Mouse (Mus musculus) cerebellum, postnatal 4 days (tissue): ENCODE results near the gene Kcnip2.

Experiments
- DNase-seq, 2 experiments: peaks; one replicate each; pipeline ENCODE4 v3.0.0; 2022; ENCODE audit warnings: low spot score in 2 of 2, mixed read lengths in 1 of 2

Gene Kcnip2

GRCm38 (mm10) chr19:45781676-45782075, 34.2 kb downstream of the Kcnip2 start:
- DNase-seq: no peak

- DNase-seq: no peak
These were observed 35.4 kb downstream of the Kcnip2 start for GRCm38 (mm10) chr19:45780350-45780915.

- no peak for DNase-seq
These were observed 40.4 kb downstream of the Kcnip2 start for GRCm38 (mm10) chr19:45775486-45775885.

- no peak for DNase-seq
These were observed 44.4 kb downstream of the Kcnip2 start for GRCm38 (mm10) chr19:45771501-45771900.

- no peak for DNase-seq
These were observed 55.1 kb downstream of the Kcnip2 start for GRCm38 (mm10) chr19:45760810-45761209.

DNA sequence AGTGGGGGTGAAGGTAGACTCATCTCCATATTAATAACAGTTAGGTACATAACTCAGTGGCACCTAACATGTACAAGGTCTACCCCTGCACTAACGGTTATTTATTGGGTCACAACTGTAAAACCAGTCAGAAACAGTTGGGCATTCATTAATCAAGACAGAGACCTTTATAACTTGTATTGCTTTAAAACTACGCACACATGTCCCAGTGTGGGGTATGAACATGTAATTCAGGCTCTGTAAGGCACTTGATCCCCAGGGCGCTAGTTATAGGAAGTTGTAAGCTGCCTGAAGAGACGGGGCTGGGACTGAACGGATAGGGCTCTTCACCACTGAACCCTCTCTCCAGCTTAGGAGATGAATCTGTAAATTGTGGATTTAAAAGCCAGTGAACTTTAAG, 57.2 kb downstream of the Kcnip2 start:
- no peak for DNase-seq

- no peak for DNase-seq
These were observed 62.3 kb downstream of the Kcnip2 start for GRCm38 (mm10) chr19:45753551-45753950.

- DNase-seq: no peak
These were observed 64.0 kb downstream of the Kcnip2 start for GRCm38 (mm10) chr19:45751881-45752280.

DNA sequence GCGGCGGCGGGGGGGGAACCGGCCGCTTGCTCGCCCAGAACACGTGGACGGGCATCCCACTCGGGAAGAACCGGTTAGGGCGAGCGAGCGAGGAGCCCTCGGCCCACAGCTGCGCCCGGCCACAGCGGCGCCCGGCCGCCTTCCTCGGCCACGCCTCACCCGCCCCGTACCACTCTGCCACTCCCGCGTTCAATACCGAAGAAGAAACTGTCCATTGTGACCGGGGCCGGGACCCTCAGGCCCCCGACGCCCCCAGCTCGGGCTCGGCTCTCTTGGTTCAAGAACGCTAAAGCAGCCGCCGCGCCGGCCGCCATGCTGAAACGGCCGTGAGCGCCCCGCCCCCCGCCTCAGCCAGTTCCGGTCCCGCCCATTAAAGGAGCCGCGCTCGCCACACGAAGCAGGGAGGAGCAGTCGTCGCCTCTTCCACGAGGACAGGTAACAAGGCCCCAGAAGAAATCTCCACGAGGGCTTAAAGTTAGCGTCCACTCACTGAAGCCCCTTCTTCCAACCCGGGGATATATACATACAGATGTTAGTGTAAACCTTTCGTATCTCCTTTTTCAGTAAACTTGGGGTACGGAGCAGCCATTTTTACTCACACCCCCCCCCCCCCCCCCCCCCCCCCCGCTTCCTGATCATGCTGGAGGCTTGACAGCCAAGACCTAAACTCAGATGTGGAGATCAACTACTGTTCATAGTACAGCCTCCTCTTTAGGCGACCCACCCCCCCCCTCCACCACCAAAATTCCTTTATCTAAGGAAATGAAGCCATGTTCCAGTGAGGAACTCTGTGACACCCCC, 66.4 kb downstream of the Kcnip2 start, which contains the start of gene Npm3:
Npm3 (minus strand) TSS at position 349 of the 801 bp plus-strand sequence.
- peak; percentile 61 to 87 for DNase-seq

- DNase-seq: no peak
These were observed 67.1 kb downstream of the Kcnip2 start for GRCm38 (mm10) chr19:45748691-45749242.

- DNase-seq: no peak
These were observed 67.7 kb downstream of the Kcnip2 start for GRCm38 (mm10) chr19:45748206-45748605.

GRCm38 (mm10) chr19:45747028-45747867, 68.6 kb downstream of the Kcnip2 start:
- peak; percentile 80 to 91 for DNase-seq

DNA sequence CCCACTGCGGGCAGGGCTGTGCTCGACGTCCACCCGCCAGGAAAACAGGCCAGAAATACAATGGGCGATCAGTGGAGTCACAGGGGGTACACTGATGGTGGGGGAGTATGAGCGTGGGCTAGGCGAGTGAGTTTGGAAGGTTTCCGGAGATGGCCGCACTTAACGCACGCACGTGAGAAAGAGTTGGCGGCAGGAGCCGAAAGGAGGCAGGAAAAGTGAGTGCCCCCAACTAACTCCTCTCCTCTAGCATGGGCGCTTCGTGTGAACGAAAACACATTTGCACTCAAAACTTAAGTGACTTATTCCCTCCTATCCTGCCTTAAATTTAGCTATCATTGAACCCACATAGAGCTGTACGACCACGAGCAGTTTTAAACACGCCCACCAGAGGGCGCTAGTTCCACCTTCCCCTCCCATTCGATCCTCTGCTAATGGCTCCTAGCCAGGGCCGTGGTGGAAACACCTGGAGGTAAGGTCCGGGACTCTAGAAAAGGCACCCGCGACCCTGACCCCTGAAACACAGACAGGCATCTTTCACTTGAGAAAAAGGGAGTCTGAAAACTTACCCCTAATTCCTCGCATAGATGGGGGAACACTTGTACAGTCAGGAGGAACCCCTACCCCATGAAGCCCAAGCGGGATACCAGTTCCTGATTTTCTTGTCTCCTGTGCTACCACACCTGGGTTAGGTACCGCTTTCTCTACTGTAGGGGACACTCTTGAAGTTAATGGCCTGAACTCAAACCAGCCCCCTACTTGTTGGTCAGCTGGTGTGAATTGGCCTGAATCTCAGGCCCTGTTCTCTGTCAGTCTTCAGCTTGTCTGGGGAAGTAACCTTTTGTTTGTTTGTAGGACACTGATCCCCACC, 69.5 kb downstream of the Kcnip2 start:
- DNase-seq: peak in 1 of 2 experiments; percentile 76

DNA sequence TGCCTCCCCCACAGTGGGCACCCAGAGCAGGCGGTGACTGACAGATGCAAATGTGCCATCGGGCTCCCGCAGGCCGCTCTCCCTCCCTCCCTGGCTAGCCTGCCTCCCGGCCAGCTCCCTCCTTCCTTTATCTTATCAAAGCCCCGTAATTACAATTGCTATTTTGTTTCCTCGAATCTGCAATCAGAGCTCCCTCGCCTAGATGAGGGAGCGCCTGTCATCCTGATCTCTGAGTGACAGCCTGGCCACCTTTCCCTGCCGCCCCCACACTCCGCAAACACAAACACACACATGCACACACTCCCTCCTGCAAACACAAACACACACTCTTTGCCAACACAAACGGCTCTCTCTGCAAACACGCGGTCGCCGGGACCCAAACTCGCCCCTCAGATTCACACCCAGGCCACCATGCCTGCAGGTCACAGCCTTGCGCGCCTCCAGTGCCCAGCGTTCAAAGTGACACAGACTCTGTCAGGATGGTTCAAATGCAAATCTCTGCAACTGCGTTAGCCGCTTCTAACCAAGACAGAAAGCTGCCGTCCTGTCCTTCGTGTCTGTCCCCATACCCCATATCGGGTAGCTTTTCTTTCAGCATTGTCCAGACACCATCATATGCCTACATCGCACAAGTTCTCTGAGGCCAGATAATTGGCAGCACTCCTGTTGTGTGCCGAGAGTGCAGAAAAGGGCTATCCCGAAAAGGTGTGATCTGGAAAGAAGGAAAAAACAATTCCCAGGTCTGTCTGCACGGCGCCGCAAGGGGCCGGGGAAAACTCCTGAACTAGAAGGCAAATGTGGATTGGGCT, 70.3 kb downstream of the Kcnip2 start:
- DNase-seq: no peak

DNA sequence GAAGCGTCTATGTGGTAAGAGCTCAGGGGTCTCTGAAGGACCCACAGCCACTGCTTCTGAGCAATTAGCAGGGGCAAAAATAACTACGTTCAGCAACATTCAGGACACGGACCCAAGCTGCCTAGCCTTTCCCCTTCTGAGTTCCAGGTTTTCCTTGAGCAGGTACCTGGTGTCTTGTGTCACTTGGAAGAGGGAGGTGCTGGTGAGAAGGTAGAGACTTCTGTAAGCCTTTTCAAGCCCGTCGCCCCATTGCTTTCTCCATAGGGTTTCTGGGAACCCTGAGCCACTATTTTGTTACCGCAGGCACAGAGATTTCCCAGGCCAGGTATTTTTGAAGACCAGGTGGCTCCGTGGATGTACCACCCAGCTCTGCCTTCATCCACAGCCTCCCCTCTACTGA, 72.2 kb downstream of the Kcnip2 start:
- DNase-seq: no peak

- DNase-seq: no peak
These were observed 72.8 kb downstream of the Kcnip2 start for GRCm38 (mm10) chr19:45742984-45743575.

DNA sequence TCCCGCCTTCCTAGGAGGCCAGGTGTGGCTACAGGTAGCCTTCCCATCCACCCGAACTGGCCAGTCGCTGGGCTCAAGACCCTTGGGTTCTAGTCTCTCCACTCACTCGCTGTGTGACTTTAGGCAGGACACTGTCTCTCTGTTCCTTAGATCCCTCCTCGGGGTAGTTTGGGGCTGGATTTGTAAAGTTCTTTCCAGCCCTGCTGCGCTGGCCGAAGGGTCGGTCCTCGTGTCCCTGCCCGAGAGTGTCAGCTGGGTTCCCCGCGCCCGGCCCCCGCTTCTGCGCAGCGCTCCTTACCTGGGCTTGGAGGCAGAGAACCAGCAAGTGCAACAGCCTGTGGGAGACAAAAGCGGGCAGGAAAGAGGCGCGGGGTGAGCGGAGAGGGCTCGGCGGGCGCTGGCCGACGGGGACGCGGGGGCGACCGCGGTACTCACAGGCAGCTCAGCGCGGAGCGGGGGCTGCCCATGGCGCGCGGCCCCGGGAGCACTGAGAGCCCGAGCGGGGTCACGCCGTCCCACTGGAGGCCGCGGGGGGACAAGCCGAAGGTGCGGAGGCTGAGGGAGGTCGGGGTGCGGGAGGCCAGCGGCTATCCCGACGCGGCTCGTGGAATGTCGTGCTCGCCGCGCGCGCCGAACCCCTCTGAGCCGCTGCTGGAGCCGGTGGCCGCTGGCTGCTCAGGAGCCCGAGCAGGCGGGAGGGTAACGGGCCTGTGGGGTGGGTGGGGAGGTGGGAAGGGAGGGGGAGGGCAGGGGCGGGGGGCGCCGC, 73.5 kb downstream of the Kcnip2 start, which contains the start of gene Fgf8:
Fgf8 (minus strand) TSS at position 698 of the 766 bp plus-strand sequence.
- DNase-seq: no peak
